Mouse (Mus musculus): ENCODE data around the gene Pcnx. TPM values are rescaled to one million over a fixed set of nuclear protein-coding genes. Genes with fewer than 3 reads are reported as not detected.

Pcnx gene
- 25.3 and 32.2 TPM in 2 replicates for polyA plus RNA-seq (2012; rRNA removed)

DNA sequence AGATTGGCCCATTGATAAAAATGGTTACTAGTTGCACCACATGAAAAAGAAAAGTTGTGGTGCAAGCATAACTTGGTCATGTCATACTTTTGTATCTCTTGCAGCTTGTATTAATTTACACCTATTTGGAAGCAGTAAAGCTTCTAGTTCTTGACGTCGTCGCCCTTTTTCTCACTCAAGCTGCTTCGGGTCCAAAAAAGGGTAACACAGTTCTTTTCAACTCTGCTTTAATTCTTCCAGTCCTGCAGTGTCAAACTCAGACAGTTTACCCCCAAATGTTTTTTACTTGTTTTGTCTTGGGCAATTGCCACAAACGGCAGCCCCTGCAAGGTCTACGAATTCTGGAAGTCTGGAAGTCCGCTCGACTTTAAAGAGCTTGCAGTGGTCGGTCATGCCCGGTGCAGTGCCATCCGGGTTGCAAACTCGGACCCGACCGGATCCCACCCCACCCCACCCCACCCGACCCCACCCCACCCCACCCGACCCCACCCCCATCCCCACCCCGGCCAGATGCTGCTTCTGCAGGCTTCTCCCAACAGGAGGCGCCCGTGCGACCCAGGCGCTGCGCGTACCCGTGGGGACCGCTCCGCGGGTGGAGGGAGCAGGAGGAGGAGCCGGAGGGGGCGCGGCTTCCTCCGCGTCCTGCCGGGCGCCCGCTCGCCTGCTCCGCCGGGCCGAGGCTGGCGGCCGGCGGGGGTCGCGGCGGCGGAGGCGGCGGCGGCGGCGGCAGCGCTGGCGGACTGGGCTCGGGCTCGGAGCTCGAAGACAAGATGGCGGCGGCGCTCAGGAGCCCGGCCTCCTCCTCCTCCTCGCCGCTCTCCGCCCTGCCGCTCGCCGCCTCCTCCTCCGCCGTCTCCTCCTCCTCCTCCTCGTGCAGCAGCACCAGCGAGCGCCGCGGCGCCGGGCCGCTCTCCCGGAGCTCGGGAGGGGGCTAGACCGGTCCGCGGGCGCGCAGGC is at the start of gene Pcnx:
Pcnx (plus strand) TSS at position 673 of the 957 bp plus-strand sequence.
- under 1% methylated on average over 29 of the region's 83 CpGs for WGBS
- peak; percentile 56 for DNase-seq (ENCODE audit: low read depth, low spot score)

DNA sequence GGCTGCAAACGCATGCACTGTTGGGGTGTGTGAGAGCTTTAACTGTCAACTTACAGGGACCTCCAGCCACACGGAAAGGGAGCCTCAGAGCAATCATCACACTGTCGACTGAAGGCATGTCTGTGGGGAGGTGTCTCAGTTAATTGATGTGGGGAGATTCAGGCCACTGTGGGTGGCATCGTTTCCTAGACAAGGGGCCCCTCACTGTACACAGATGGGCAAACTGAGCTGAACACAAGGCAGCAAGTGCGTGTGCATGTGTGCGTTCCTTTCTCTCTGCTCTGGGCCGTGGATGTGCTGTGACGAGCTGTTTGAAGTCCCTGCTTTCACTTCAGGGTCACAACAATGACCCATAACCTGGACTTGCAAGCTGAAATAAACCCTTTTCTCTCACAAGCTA is 49.4 kb upstream of the Pcnx start:
- WGBS, result 61% methylated on average over 8 of the region's 8 CpGs
- no peak for DNase-seq (ENCODE audit: low read depth, low spot score)

DNA sequence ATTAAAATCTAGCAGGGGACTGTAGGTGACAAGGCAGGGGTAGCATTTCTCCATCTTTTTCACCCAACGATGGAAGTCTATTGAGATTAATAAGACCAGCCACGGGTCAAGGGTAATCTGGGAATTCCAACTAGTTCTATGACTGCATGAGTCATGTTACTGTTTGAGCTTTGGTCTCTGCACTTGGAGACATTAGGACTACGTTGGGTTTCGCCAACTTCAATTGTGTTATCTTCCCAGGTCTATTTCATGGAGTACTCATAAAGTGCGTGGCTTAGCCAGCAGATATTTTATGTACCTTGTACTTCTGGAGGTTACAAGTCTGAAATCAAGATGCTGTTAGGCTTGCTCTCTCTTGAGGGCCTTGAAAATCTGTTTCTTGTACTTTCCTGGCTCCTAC is 45.1 kb upstream of the Pcnx start:
- DNase-seq (ENCODE audit: low read depth, low spot score), result no peak
- WGBS, result 62% methylated on average over 5 of the region's 5 CpGs

DNA sequence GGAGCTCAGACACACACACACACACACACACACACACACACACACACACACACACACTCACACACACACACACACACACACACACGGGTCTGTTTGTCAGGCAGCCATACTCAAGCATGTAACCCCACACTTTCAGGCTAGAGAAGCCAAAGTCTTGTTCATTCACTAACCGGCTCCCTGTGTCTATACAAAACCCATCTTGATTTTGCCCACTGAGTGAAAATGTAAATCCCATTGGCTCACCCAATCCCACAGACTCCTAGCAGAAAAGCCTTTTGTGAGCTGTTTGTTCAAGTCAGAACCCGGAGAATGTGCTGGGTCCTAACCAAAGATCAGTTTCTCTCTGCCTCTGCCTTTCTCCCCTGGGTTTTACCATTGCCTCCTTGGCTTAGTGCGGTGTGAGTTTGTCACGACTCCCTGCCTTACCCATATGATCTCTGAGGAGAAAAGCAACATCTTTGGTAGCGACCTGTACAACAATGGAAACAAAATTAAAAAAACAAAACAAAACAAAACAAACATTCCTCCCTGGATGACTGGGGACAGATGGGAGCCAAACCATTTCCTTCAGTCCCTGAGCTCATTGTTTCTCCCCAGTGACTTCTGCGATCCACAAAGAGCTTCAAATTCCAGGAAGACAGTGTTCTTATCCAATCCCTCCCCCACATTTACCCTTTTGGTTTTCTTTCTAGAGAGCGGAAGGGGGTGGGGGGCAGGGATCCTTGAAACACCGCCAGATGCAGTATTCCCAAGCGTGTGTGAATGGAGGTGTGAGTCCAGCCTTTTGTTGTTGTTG is 43.3 kb upstream of the Pcnx start:
- no peak for DNase-seq (ENCODE audit: low read depth, low spot score)
- WGBS, result 46% methylated on average over 10 of the region's 10 CpGs

DNA sequence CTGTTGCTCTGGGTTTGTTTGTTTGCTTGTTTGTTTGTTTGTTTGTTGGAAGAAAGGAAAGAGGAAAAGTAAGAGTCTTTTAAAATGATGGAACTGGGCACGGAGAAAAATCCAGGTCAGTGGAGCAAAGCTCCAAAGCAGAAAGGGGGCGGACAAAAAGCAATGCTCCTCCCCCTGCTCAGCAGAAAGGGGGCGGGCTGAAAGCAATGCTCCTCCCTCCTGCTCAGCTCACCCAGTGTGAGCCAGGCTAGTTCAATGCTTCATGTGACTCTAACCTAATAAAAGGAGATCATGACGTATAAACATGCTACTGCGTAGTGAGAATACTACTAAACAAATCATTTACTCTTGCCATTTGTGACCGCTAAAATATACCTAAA is 42.7 kb upstream of the Pcnx start:
- DNase-seq (ENCODE audit: low read depth, low spot score), result no peak
- 61% methylated on average over 6 of the region's 6 CpGs for WGBS

DNA sequence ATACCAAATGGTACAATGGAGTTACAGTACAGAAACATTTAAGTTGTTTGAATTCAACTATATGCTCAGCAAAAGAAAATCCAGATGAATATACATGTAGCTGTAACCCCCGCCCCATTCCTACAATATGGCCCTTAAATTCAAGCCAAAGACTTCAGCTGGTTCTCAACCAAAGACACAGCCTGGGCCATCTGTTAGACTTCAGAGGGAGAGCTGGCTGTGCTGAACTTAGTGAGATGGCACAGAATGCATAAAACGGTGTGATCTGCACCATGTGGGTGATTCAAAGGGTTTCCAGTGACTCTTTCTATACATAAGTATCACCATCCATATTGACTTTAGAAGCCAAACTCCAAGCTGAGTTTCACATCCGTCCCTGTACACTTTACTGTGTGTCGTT is 39.1 kb upstream of the Pcnx start:
- no peak for DNase-seq (ENCODE audit: low read depth, low spot score)
- WGBS, result 93% methylated on average over 4 of the region's 4 CpGs

DNA sequence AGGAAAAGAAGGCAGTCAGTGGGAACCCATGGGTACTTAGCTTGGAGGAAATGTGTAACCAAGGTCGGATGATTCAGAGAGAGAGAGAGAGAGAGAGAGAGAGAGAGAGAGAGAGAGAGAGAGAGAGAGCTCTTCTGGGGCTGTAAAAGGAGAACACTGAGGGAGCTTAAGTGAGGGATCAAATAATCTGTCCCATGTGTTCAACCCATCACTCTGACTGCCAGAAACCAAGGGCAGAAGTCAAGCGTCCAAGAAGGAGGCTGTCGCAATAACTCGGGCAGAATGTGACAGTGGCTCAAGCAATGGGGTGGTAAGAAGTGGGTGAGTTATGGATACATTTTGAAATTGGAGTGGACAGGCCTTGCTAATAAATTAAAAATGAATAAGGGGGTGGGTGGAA is 37.6 kb upstream of the Pcnx start:
- WGBS, result 71% methylated on average over 4 of the region's 4 CpGs
- DNase-seq (ENCODE audit: low read depth, low spot score), result no peak

DNA sequence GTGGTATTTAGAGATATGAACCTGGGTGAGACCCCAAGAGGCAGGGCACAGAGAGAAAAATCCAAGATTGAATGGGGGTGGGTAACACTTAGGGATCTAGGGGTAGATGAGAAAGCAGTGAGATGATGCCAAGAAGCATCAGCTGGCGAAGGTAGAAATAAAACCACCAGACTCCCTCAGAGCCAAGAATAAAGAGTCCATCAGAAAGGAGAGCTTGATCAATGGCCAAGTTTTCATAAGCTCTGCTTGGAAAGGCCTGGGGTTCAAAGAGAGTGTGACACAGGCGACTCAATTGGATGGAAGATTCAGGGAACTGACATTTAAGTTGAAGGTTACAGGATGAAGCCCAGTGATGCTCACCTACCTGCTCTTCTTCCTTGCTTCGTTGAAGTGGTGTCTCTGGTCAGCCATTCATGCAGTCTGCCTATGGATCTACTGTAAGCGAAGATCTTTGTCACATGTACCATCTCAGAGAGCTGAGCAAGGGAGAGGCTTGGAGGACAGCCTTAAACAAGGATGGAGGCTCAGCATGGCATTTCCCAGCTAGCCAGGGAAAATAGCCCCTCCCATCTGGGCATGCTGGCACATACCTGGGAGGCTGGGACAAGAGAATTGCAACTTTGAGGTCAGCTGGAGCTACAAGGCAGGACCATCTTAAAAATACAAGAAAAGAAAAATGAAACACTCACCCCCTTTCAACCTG is 36.9 kb upstream of the Pcnx start:
- 88% methylated on average over 4 of the region's 4 CpGs for WGBS

DNA sequence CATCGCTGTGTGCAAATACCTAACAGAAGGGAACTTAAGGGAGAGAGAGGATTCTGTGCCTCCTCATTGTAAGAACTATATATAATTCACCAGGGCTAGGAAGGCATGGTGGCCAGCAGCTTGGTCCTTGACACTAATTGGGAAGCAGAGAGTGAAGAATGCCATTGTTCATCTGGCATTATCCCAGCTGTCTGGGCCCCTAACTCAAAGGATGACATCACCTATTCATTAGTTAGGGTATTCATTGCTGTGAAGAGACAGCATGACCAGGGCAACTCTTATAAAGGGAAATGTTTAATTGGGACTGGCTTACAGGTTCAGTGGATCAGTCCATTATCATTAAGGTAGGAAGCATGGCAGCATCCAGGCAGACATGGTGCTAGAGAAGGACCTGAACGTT is 31.5 kb upstream of the Pcnx start:
- WGBS, result 71% methylated on average over 2 of the region's 2 CpGs
- no peak for DNase-seq (ENCODE audit: low read depth, low spot score)

More for the DNA sequence above, 36.9 kb upstream of the Pcnx start:
- DNase-seq (ENCODE audit: low read depth, low spot score), result no peak

DNA sequence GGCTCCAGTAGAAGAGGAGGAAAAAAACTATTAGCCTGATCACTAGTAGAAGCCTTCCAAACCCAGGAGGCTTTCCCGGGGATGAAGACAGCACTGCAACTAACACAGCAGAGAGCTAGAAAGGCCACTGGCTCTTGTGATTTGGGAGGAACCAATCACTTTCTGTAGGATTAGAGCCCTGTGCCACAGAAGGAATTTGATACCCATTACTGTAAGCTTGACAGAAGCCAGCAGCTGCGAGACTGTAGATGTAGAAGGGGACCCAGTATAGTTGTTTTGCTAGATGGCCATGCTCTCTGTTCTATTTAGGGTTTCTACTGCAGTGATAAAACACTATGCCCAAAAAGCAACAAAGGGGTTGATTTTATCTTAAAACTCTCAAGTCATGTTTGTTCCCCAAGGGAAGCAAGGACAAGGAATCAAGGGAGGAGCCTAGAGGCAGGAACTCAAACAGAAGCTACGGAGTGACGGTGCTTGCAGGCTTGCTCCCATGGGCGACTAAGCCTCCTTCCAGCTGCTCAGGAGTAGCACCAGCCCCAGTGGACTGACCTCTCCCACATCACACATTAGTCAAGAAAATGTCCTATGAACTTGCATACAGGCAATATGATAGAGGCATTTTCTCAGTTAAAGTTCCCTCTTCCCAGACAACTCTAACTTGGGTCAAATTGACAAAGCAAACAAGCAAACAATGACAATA is 27.6 kb upstream of the Pcnx start:
- DNase-seq (ENCODE audit: low read depth, low spot score), result no peak
- WGBS, result 60% methylated on average over 5 of the region's 5 CpGs

DNA sequence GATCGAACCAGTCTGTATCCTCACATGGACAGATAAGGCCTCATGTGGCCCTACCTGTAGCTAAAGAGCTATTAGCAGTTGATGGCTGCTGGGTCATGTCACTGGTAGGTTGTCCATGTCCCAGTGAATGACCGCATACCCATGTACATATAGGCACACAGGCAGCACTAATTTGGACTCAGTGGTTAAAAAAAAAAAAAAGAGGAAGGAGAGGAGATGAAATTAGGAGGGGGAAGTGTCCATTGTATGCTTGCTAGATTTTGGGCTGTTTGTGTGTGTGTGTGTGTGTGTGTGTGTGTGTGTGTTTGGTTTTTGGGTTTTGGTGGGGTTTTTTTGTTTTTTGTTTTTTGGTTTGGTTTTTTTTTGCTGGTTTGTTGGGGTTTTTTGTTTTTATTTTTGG is 26.7 kb upstream of the Pcnx start:
- DNase-seq (ENCODE audit: low read depth, low spot score), result no peak
- WGBS, result 94% methylated on average over 2 of the region's 2 CpGs

DNA sequence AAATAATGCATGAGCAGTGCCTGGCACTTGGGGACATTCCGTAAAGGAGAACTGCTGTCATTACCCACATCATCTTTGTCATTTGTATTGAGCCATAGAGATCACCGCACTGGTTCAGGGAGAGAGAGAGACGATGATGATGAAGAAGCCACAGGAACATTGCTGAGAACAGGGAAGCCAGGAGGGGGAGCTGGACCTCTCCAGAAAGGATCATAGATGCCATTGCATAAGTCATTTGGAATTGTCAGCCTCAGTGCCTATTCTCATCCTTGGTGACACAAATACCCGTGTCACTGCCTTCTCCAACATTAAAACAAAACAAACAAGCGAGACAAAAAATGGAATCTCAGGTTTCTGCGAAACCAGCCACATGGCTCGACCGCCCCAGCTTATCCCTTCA is 23.7 kb upstream of the Pcnx start:
- DNase-seq (ENCODE audit: low read depth, low spot score), result no peak
- 77% methylated on average over 8 of the region's 8 CpGs for WGBS

DNA sequence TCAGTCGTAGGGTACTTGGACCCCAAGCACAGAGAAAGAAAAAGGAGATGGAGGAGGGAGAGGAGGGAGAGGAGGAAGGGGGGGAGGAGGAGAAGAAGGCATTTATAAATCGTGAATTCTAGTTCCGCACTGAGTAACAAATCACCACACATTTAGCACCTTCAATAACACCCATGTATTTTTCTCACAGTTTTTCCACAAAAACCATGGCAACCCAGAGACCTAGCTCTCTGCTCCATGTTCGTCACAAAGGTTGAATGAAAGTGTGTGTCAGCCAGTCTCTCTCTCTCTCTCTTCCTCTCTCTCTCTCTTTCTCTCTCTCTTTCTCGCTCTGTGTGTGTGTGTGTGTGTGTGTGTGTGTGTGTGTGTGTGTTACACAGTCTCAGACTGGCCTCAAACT is 22.4 kb upstream of the Pcnx start:
- DNase-seq (ENCODE audit: low read depth, low spot score), result no peak
- WGBS, result 83% methylated on average over 5 of the region's 5 CpGs

DNA sequence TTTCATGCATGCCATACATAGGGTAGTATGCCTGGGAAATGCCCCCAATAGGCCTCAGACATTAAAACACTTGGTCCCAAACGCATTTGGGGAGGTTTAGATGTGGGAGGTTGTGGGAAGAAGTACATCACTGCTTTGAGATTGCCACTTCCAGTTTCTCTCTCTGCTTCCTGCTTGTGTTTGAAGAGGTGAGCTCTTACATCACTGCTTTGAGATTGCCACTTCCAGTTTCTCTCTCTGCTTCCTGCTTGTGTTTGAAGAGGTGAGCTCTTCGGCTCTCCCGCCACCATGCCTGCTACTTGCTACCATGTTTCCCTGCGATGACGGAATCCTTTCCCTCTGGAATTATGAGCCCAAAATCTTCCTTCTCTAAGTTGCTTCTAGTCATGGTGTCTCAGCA is 20.2 kb upstream of the Pcnx start:
- 93% methylated on average over 5 of the region's 5 CpGs for whole genome bisulfite sequencing
- DNase-seq (ENCODE audit: low read depth, low spot score), result no peak

DNA sequence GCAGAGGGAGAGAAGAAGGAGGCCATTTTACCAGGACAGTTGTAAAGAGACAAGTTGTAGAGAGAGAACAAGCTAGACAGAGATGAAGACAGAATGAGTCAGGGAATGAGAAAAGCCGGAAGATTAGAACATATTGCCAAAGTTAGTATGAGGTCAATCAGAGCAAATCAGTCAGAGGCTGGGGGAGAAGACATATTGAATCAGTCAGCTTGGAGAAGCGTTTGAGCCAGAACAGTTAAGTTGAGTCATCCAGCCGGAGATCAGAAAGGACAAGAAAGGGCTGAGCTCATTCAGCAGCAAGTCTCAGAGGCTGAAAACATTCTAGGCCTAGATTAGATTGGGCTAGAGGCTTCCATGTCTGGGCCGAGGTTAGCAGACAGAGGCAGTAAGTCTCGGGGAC is 18.8 kb upstream of the Pcnx start:
- WGBS, result 70% methylated on average over 5 of the region's 5 CpGs
- DNase-seq (ENCODE audit: low read depth, low spot score), result no peak

DNA sequence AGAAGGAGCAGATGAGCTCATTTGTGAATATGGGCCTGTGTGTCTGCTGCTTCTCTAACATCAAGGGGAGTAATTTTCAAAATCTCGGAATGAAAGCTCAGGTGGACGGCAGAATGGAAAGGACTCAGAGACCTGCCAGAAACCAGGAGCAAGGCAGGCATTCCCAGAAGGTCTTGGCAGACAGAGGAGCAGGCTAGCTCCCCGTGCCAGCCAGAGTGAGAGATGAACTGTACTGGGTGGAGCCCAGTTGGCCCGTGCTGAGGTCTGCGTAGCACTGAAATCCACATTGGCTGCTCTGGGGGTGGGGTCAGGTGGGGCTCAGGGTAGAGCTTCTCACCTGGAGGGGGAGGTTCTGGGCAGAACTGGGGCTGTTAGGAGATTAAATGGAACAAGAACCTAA is 16.3 kb upstream of the Pcnx start:
- 63% methylated on average over 5 of the region's 5 CpGs for WGBS
- no peak for DNase-seq (ENCODE audit: low read depth, low spot score)

DNA sequence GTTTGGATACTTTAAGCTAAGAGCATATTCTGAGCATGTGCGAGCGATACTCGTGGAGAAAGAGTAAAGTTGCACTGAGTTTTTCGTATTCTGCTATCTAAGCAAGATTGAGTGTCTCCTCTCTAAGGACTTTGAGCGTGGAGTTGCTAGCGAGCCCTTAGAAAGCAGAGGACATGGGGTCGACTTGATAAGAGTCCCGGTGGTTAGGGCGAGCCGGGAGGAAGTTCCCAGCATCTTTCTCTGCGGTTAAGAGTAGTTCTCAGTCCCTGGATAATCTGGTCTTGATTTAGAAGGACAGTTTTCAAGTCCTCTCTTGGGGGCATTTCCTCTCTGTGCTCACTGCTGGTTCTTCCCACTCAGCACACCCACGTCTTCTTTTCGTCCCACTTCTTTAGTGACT is 15.3 kb upstream of the Pcnx start:
- WGBS, result 65% methylated on average over 13 of the region's 13 CpGs
- no peak for DNase-seq (ENCODE audit: low read depth, low spot score)

DNA sequence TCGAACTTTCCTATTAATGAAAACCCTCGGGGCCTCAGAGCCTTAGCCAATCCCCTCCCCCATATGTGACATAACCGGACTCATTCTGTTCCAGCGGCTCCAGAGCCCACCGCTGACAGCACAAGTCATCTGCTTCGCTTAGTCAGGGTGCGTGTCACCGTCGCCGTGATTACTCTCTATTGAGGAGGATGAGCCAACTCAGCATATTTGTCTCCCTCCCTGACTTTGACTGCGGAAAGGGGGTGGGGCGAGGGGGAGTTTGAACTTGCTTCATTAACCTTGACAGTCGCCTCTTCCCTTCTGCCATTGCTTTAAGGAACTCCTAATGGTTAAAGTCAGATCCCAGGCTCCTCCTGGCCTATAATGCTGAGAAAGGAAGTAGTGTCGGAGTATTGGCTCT is 14.8 kb upstream of the Pcnx start:
- no peak for DNase-seq (ENCODE audit: low read depth, low spot score)
- 38% methylated on average over 14 of the region's 14 CpGs for WGBS

DNA sequence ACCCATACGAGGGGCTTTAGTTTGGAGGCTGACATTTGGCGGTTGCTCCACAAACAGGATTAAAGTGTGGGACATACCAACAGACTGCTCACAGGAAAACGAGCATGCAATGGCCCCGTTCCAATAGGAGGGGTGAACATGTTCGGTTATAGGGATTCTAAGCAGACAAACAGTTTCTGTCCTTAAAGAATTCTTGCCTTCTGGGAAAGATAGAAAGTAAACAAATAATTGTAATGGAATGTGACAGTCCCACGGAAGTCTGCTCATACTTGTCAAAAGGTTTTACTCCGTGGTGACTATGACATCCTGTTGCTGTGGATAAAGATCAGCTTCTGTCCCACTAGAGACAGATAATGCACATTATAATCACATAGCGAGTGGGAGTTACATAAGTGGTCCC is 10.2 kb upstream of the Pcnx start:
- 49% methylated on average over 8 of the region's 8 CpGs for WGBS
- DNase-seq (ENCODE audit: low read depth, low spot score), result no peak

DNA sequence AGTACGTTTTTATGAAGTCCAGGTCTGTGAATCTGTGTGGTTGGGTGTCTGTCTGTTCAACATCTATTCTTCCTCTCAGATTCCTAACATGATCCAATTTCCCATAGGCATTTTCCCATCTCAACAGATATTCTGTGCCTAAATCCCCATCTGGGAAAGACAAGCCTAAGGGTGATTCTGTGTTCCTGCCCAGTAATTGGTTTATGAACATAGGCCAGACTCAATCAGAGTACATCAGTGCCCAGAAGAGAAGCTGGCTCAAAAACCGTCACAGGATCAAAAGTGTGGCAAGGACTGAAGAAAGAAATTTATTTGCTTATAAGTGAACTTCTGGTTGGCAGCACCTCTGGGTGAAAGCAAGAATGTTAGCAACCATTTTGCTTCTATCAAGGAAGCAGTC is 7.3 kb upstream of the Pcnx start:
- no peak for DNase-seq (ENCODE audit: low read depth, low spot score)
- 81% methylated on average over 2 of the region's 2 CpGs for WGBS
